8 mouse cellular contexts compared by ENCODE assay signal in genomic region chr9:103761151-103761571, GRCm38 (mm10). TPM values are rescaled to one million over a fixed set of nuclear protein-coding genes. Genes with fewer than 3 reads are reported as not detected.
DNase-seq lines count a peak whose midpoint lies in the region; ATAC-seq and TF ChIP-seq lines count a peak whose summit lies in the region.

No protein-coding gene starts in this region.

- ATAC-seq in kidney, postnatal 0 days (replicated peaks; ENCODE audit: low FRiP score, low read depth): no peak; the same call in 1 of the 2 replicates
- ATAC-seq in forebrain, embryonic 13.5 days: peak; percentile 25
- no peak for ATAC-seq in limb, embryonic 15.5 days (ENCODE audit: insufficient number of reproducible peaks, low FRiP score, low TSS enrichment, low read depth)

- H3K4me1 ChIP-seq in kidney, postnatal 0 days (replicated peaks; ENCODE audit: insufficient read depth, low read length): peaks cover 5% of the 10 kb centered on the region; the same call in 1 of the 2 replicates
- peaks cover 32% of the 10 kb centered on the region for H3K4me1 ChIP-seq in forebrain, embryonic 13.5 days
- peaks cover 17% of the 10 kb centered on the region for H3K4me1 ChIP-seq in limb, embryonic 15.5 days
- H3K4me1 ChIP-seq in small intestine, adult 2 months (ENCODE audit: control insufficient read depth, insufficient read depth, insufficient read length, low read length): peaks cover 8% of the 10 kb centered on the region

- peak overlapping the region; percentile 84 for H3K4me2 ChIP-seq in kidney, postnatal 0 days (ENCODE audit: low read length)
- peak overlapping the region; percentile 78 for H3K4me2 ChIP-seq in forebrain, embryonic 13.5 days
- peak overlapping the region; percentile 92 for H3K4me2 ChIP-seq in limb, embryonic 15.5 days

- DNase-seq in kidney, postnatal 0 days (ENCODE audit: low spot score): no peak
- no peak for DNase-seq in kidney, postnatal 10 days
- DNase-seq in brain, adult 2 months (ENCODE audit: low read depth, low spot score): peak; percentile 46
- DNase-seq in urinary bladder, postnatal 4 days (ENCODE audit: low spot score in 2 of 2): no peak
- no peak for DNase-seq in gastrocnemius, postnatal 36 days

- peak overlapping the region; percentile 57 for H3K4me3 ChIP-seq in kidney, postnatal 0 days (replicated peaks; ENCODE audit: low read depth, low read length)
- peak overlapping the region; percentile 70 for H3K4me3 ChIP-seq in forebrain, embryonic 13.5 days
- H3K4me3 ChIP-seq in limb, embryonic 15.5 days: peak overlapping the region; percentile 60
- H3K4me3 ChIP-seq in small intestine, adult 2 months (ENCODE audit: low read depth, low read length): peak overlapping the region; percentile 60

- H3K9ac ChIP-seq in kidney, postnatal 0 days (ENCODE audit: low read depth, low read length): peak overlapping the region; percentile 23; the same call in 1 of the 2 replicates
- H3K9ac ChIP-seq in forebrain, embryonic 13.5 days: peak overlapping the region; percentile 94
- peak overlapping the region; percentile 35 for H3K9ac ChIP-seq in limb, embryonic 15.5 days

- H3K27ac ChIP-seq in kidney, postnatal 0 days: no peak overlapping the region
- H3K27ac ChIP-seq in forebrain, embryonic 13.5 days: peak overlapping the region; percentile 68
- no peak overlapping the region for H3K27ac ChIP-seq in limb, embryonic 15.5 days
- no peak overlapping the region for H3K27ac ChIP-seq in small intestine, adult 2 months (ENCODE audit: insufficient read depth, low read depth, low read length)

- H3K27me3 ChIP-seq in kidney, postnatal 0 days (ENCODE audit: insufficient read depth, low read length): peaks cover 8% of the 10 kb centered on the region; the same call in 1 of the 2 replicates
- H3K27me3 ChIP-seq in forebrain, embryonic 13.5 days: peaks cover 23% of the 10 kb centered on the region
- peaks cover 23% of the 10 kb centered on the region for H3K27me3 ChIP-seq in limb, embryonic 15.5 days
- peaks cover 29% of the 10 kb centered on the region for H3K27me3 ChIP-seq in small intestine, adult 2 months (ENCODE audit: control insufficient read depth, insufficient read depth, low read length)

- intact Hi-C loops in gastrocnemius, postnatal 36 days (cut with DNase I): no loop called here

- no peaks in the 10 kb centered on the region for H3K9me3 ChIP-seq in kidney, postnatal 0 days (replicated peaks; ENCODE audit: low read length)
- no peaks in the 10 kb centered on the region for H3K9me3 ChIP-seq in forebrain, embryonic 13.5 days (replicated peaks)
- H3K9me3 ChIP-seq in limb, embryonic 15.5 days: no peaks in the 10 kb centered on the region

- H3K36me3 ChIP-seq in kidney, postnatal 0 days (ENCODE audit: insufficient read depth, low read length): no peaks in the 10 kb centered on the region
- H3K36me3 ChIP-seq in forebrain, embryonic 13.5 days (ENCODE audit: poor library complexity, severe bottlenecking): no peaks in the 10 kb centered on the region
- H3K36me3 ChIP-seq in limb, embryonic 15.5 days: no peaks in the 10 kb centered on the region
- H3K36me3 ChIP-seq in small intestine, adult 2 months (ENCODE audit: control insufficient read depth, insufficient read depth, low read length): no peaks in the 10 kb centered on the region

- under 1% methylated on average over 30 of the region's 30 CpGs for WGBS in kidney, postnatal 0 days
- WGBS in forebrain, embryonic 13.5 days: 0% methylated on average over 29 of the region's 30 CpGs
- under 1% methylated on average over 30 of the region's 30 CpGs for WGBS in limb, embryonic 15.5 days
- 2% methylated on average over 30 of the region's 30 CpGs for WGBS in small intestine, adult 2 months

- no peak for TF ChIP-seq CTCF in kidney, postnatal 0 days (IDR thresholded peaks at IDR 0.05; ENCODE audit: low read depth)
- no peak for TF ChIP-seq CTCF in small intestine, adult 2 months (IDR thresholded peaks at IDR 0.05; ENCODE audit: extremely low read depth, insufficient read length, insufficient replicate concordance, low read depth, low read length)

- TF ChIP-seq POLR2A in small intestine, adult 2 months (IDR thresholded peaks at IDR 0.05; ENCODE audit: low read depth, low read length): no peak

RNA-seq across cellular contexts. Expression of gene Tmem108, which starts 0.5 kb away (rescaled TPM):
- 5.0 and 5.5 TPM in 2 replicates for polyA plus RNA-seq in kidney, postnatal 0 days (2015; fragmentation: Nextera tagmentation; extraction: Ambion mirVana)
- 41.4 and 41.5 TPM in 2 replicates for polyA plus RNA-seq in forebrain, embryonic 13.5 days (2015; fragmentation: Nextera tagmentation; extraction: Ambion mirVana)
- polyA plus RNA-seq in limb, embryonic 15.5 days (2015; fragmentation: Nextera tagmentation; extraction: Ambion mirVana): 5.7 and 6.4 TPM in 2 replicates
- polyA plus RNA-seq in small intestine, adult 2 months (2012; rRNA removed): 0.38 and 0.85 TPM in 2 replicates
- total RNA-seq in gastrocnemius, postnatal 36 days (2021): not detected

Comparison
In these comparisons a context has a peak if more than half of its experiments do, and no peak if none do; other contexts are left out.
1. H3K9ac ChIP-seq: peak in every context shown above with its lines; median percentile 94 in forebrain, embryonic 13.5 days; 35 in limb, embryonic 15.5 days; 23 in kidney, postnatal 0 days.